Mouse (Mus musculus): ENCODE measurements around the gene Adamts17.

GRCm38 (mm10) chr7:66839463-66840007, at the start of gene Adamts17:
- TF ChIP-seq POLR2A (IDR thresholded peaks at IDR 0.05; ENCODE audit: insufficient read depth, low read depth, low read length) = peak; percentile 80
- peak; percentile 72; the same call in 1 of the 2 replicates for TF ChIP-seq EP300 (IDR thresholded peaks at IDR 0.05; ENCODE audit: insufficient read depth, low read depth, low read length)
- TF ChIP-seq CTCF (IDR thresholded peaks at IDR 0.05) = peak; percentile 98
